Mouse (Mus musculus) gastrocnemius, adult 18-20 months (tissue): ENCODE measurements around the gene Trmu. TPM values are rescaled to one million over a fixed set of nuclear protein-coding genes. Genes with fewer than 3 reads are reported as not detected.

Source experiments
- DNase-seq: peaks from one replicate; pipeline ENCODE4 v3.0.0; 2021; ENCODE audit warnings: low spot score
- total RNA-seq, 2 experiments: library from RNA; stranded (reverse); gene quantifications; 2 replicates each; pipeline ENCODE4 v1.2.3; 2021

Trmu gene
- total RNA-seq, 2 experiments from 2014 or later, result 8.2 to 9.4 TPM

- DNase-seq, result peak; percentile 70
These were observed 17.2 kb downstream of the Trmu start for GRCm38 (mm10) chr15:85896284-85896683.

GRCm38 (mm10) chr15:85897113-85897512, 18.0 kb downstream of the Trmu start:
- no peak for DNase-seq

GRCm38 (mm10) chr15:85899396-85899795, 20.3 kb downstream of the Trmu start:
- no peak for DNase-seq

- no peak for DNase-seq
These were observed 21.2 kb downstream of the Trmu start for GRCm38 (mm10) chr15:85900318-85900717.

- no peak for DNase-seq
These were observed 21.7 kb downstream of the Trmu start for GRCm38 (mm10) chr15:85900801-85901200.

GRCm38 (mm10) chr15:85902505-85902904, 23.4 kb downstream of the Trmu start:
- no peak for DNase-seq

GRCm38 (mm10) chr15:85903826-85904225, 24.7 kb downstream of the Trmu start:
- no peak for DNase-seq

GRCm38 (mm10) chr15:85908660-85909491, 29.8 kb downstream of the Trmu start:
- no peak for DNase-seq

- DNase-seq, result no peak
These were observed 30.3 kb downstream of the Trmu start for GRCm38 (mm10) chr15:85909492-85909829.

- DNase-seq, result no peak
These were observed 30.8 kb downstream of the Trmu start for GRCm38 (mm10) chr15:85909931-85910330.

GRCm38 (mm10) chr15:85913605-85914004, 34.5 kb downstream of the Trmu start:
- DNase-seq, result peak; percentile 27

GRCm38 (mm10) chr15:85919191-85919891, 40.2 kb downstream of the Trmu start:
- no peak for DNase-seq

- DNase-seq, result no peak
These were observed 40.8 kb downstream of the Trmu start for GRCm38 (mm10) chr15:85919892-85920248.

- no peak for DNase-seq
These were observed 42.7 kb downstream of the Trmu start for GRCm38 (mm10) chr15:85921855-85922254.

- no peak for DNase-seq
These were observed 49.0 kb downstream of the Trmu start for GRCm38 (mm10) chr15:85928161-85928560.

GRCm38 (mm10) chr15:85935627-85936049, 56.5 kb downstream of the Trmu start:
- no peak for DNase-seq

Other genes starting within 250 kb of the Trmu start
- gene Ppara, start 144.3 kb upstream of the Trmu start, total RNA-seq, result 10 to 100 TPM; 21.9 to 22.2 TPM
- 10 to 100 TPM; 51.8 to 60.2 TPM for gene Cdpf1, start 67.6 kb upstream of the Trmu start, total RNA-seq
- under 1 TPM; 0.68 to 0.69 TPM for gene Pkdrej, start 57.6 kb upstream of the Trmu start, total RNA-seq
- gene Ttc38, start 47.0 kb upstream of the Trmu start, total RNA-seq, result 1 to 10 TPM; 4.6 to 5.3 TPM
- under 1 TPM; 0.07 to 0.09 TPM for gene Gtse1, start 19.6 kb upstream of the Trmu start, total RNA-seq
- under 1 TPM; 0.24 to 0.32 TPM for gene Celsr1, start 154.5 kb downstream of the Trmu start, total RNA-seq
- gene Gramd4, start 178.4 kb downstream of the Trmu start, total RNA-seq, result 10 to 100 TPM in 1 of 2 experiments, 1 to 10 TPM in 1; 7.6 to 12.1 TPM